Mouse (Mus musculus) ES-E14 (cell line): ENCODE measurements around the gene Dapk2.

Experiments
- CHD2 ChIP-seq: IDR thresholded peaks from 2 replicates; pipeline ENCODE4 v1.6.1; 2014; ENCODE audit warnings: mild to moderate bottlenecking, low read depth, low read length, inconsistent platforms
- HCFC1 ChIP-seq: IDR thresholded peaks from 2 replicates; pipeline ENCODE4 v1.6.1; 2012; ENCODE audit warnings: low read length, inconsistent platforms, borderline replicate concordance; ENCODE audit not compliant: insufficient read depth
- ZC3H11A ChIP-seq: IDR thresholded peaks from 2 replicates; pipeline ENCODE4 v1.6.1; 2012; ENCODE audit warnings: low read depth, mild to moderate bottlenecking, inconsistent platforms, low read length, borderline replicate concordance
- ZNF384 ChIP-seq: IDR thresholded peaks from 2 replicates; pipeline ENCODE4 v1.6.1; 2012; ENCODE audit warnings: low read depth, low read length, inconsistent platforms

DNA sequence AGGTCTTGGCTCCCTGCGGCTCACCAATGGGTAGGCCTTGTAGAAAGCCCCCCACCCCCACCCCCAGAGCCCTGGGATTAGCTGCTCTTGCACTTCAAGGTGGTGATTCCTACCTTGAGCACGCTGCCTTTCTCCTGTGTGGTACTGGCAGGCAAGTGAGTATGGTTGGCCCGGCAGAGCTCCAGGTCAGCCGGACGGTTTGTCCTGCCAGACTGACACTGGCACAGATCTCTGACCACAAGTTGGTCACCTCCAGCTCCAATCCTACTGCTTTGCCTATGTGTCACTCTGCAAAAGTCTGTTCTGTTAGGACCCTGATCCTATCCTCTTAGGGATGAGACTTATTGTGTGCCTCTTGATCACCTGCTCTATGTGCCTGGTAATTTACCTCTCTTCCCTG, 26.5 kb downstream of the Dapk2 start:
- TF ChIP-seq CHD2 (no peak), HCFC1 (no peak), ZC3H11A (no peak), ZNF384 (no peak)
